18 mouse cellular contexts compared by ENCODE assay signal in the genomic region with DNA sequence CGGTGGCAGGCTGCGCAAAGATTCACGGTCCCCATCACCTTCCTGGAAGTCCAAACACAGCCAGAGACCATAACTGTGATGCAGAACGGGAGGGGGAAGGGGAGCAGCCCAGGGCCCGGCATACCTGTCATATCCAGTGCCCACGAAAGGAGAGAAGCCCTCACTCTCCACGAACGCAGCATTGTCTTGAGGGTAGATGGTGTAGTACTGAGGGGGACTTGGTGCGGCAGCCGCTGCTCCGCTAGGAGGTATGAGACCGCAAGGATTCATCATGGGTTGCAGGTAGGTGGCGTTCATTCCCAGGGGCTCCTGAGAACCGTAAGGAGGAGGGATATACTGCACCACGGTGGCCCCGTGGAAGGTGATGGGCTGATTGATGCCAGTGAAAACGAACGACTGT. TPM values are rescaled to one million over a fixed set of nuclear protein-coding genes. Genes with fewer than 3 reads are reported as not detected.
DNase-seq lines count a peak whose midpoint lies in the region; ATAC-seq and TF ChIP-seq lines count a peak whose summit lies in the region.
"Had no signal": no experiment of that assay in that cellular context is flagged by ENCODE, and none has a peak within 500 bp of the region (broad histone marks: within the 10 kb centered on the region; RNA-seq: fewer than 3 reads in every experiment).

No protein-coding gene starts in this region.

- H3K27ac ChIP-seq in heart, embryonic 12.5 days (ENCODE audit: poor library complexity, severe bottlenecking), result no peak overlapping the region
- H3K27ac ChIP-seq in kidney, postnatal 0 days, result peak overlapping the region; percentile 75
- H3K27ac ChIP-seq: limb, embryonic 12.5 days; liver, embryonic 13.5 days; lung, embryonic 15.5 days; midbrain, embryonic 13.5 days; neural tube, embryonic 12.5 days had no signal

- peak overlapping the region; percentile 58 for H3K4me2 ChIP-seq in heart, embryonic 12.5 days
- peak overlapping the region; percentile 28; the same call in 1 of the 2 replicates for H3K4me2 ChIP-seq in kidney, postnatal 0 days (ENCODE audit: low read length)
- H3K4me2 ChIP-seq: limb, embryonic 12.5 days; liver, embryonic 13.5 days; lung, embryonic 15.5 days; midbrain, embryonic 13.5 days; neural tube, embryonic 12.5 days had no signal

- H3K27me3 ChIP-seq in heart, embryonic 12.5 days (replicated peaks), result no peaks in the 10 kb centered on the region
- peaks cover 20% of the 10 kb centered on the region for H3K27me3 ChIP-seq in E14TG2a.4 (ENCODE audit: insufficient read depth, low read length)
- H3K27me3 ChIP-seq in kidney, postnatal 0 days (ENCODE audit: insufficient read depth, low read length), result no peaks in the 10 kb centered on the region
- H3K27me3 ChIP-seq: liver, embryonic 13.5 days; neural tube, embryonic 12.5 days had no signal

- no peak overlapping the region for H3K9ac ChIP-seq in heart, embryonic 12.5 days
- H3K9ac ChIP-seq in kidney, postnatal 0 days (ENCODE audit: low read depth, low read length), result no peak overlapping the region; the same call in 1 of the 2 replicates
- H3K9ac ChIP-seq: limb, embryonic 12.5 days; liver, embryonic 13.5 days; lung, embryonic 15.5 days; midbrain, embryonic 13.5 days; neural tube, embryonic 12.5 days had no signal

- DNase-seq in heart, adult 9 months (ENCODE audit: low spot score in 2 of 2), result no peak
- peak; percentile 57 for DNase-seq in kidney, adult 18-20 months
- DNase-seq in kidney, postnatal 10 days, result no peak
- no peak for DNase-seq in kidney, postnatal 0 days (ENCODE audit: low spot score)
- no peak for DNase-seq in lung, postnatal 10 days
- DNase-seq in lung, postnatal 4 days, result no peak
- DNase-seq: cerebellum, adult 9-10 months; gastrocnemius, postnatal 10 days; liver, embryonic 13.5 days had no signal

- peaks cover 32% of the 10 kb centered on the region for H3K4me1 ChIP-seq in heart, embryonic 12.5 days (replicated peaks)
- H3K4me1 ChIP-seq in E14TG2a.4 (replicated peaks; ENCODE audit: low read depth, low read length), result peaks cover 5% of the 10 kb centered on the region; the same call in 1 of the 2 replicates
- no peaks in the 10 kb centered on the region for H3K4me1 ChIP-seq in kidney, postnatal 0 days (replicated peaks; ENCODE audit: insufficient read depth, low read length)
- H3K4me1 ChIP-seq: liver, embryonic 13.5 days; lung, embryonic 15.5 days; midbrain, embryonic 13.5 days had no signal

- WGBS in heart, embryonic 12.5 days, result 55% methylated on average over 18 of the region's 18 CpGs
- 61% methylated on average over 18 of the region's 18 CpGs for WGBS in kidney, postnatal 0 days

- ATAC-seq in heart, embryonic 12.5 days (ENCODE audit: insufficient number of reproducible peaks, low FRiP score), result no peak
- no peak for ATAC-seq in kidney, postnatal 0 days (replicated peaks; ENCODE audit: low FRiP score, low read depth)
- ATAC-seq: forebrain, embryonic 14.5 days; hindbrain, embryonic 16.5 days; midbrain, embryonic 13.5 days had no signal

- TF ChIP-seq CTCF in E14TG2a.4 (conservative IDR thresholded peaks at IDR 0.05; ENCODE audit: low read length), result no peak
- TF ChIP-seq CTCF in kidney, postnatal 0 days (IDR thresholded peaks at IDR 0.05; ENCODE audit: low read depth), result 0 out of 2 replicates have a peak, but pooled peaks have one; percentile 9

- H3K4me3 ChIP-seq in heart, embryonic 12.5 days, result peak overlapping the region; percentile 10
- H3K4me3 ChIP-seq in E14TG2a.4 (replicated peaks; ENCODE audit: low read length), result peak overlapping the region; percentile 39
- H3K4me3 ChIP-seq in kidney, postnatal 0 days (replicated peaks; ENCODE audit: low read depth, low read length), result peak overlapping the region; percentile 21
- H3K4me3 ChIP-seq: limb, embryonic 12.5 days; liver, embryonic 13.5 days; lung, embryonic 15.5 days; midbrain, embryonic 13.5 days; neural tube, embryonic 12.5 days had no signal

- H3K36me3 ChIP-seq in heart, embryonic 12.5 days, result no peaks in the 10 kb centered on the region
- no peaks in the 10 kb centered on the region for H3K36me3 ChIP-seq in E14TG2a.4 (ENCODE audit: insufficient read depth, low read length)
- no peaks in the 10 kb centered on the region for H3K36me3 ChIP-seq in kidney, postnatal 0 days (ENCODE audit: insufficient read depth, low read length)
- H3K36me3 ChIP-seq: limb, embryonic 12.5 days; liver, embryonic 13.5 days; lung, embryonic 15.5 days; midbrain, embryonic 13.5 days; neural tube, embryonic 12.5 days had no signal

- H3K9me3 ChIP-seq in heart, embryonic 12.5 days (replicated peaks), result 0 out of 2 replicates have a peak, but pooled peaks cover 6% of the 10 kb centered on the region
- peaks cover 8% of the 10 kb centered on the region for H3K9me3 ChIP-seq in E14TG2a.4 (ENCODE audit: low read length)
- H3K9me3 ChIP-seq in kidney, postnatal 0 days (replicated peaks; ENCODE audit: low read length), result no peaks in the 10 kb centered on the region
- H3K9me3 ChIP-seq: limb, embryonic 12.5 days; liver, embryonic 13.5 days; lung, embryonic 15.5 days; midbrain, embryonic 13.5 days; neural tube, embryonic 12.5 days had no signal

RNA-seq across cellular contexts. Expression of a gene that starts 0.6 kb away (rescaled TPM):
- not detected in 2 replicates for polyA plus RNA-seq in heart, embryonic 12.5 days (2016; fragmentation: Nextera tagmentation; extraction: Ambion mirVana)
- polyA plus RNA-seq in kidney, postnatal 0 days (2015; fragmentation: Nextera tagmentation; extraction: Ambion mirVana), result 102 and 105 TPM in 2 replicates
- polyA plus RNA-seq: embryonic facial prominence, embryonic 11.5 days; forebrain, embryonic 14.5 days; limb, embryonic 12.5 days; liver, embryonic 13.5 days; midbrain, embryonic 13.5 days; neural tube, embryonic 12.5 days had no signal

RNA-seq across cellular contexts. Expression of a gene that starts 58.1 kb away (rescaled TPM):
- 0.93 and 1.4 TPM in 2 replicates for polyA plus RNA-seq in heart, embryonic 12.5 days (2016; fragmentation: Nextera tagmentation; extraction: Ambion mirVana)
- polyA plus RNA-seq in kidney, postnatal 0 days (2015; fragmentation: Nextera tagmentation; extraction: Ambion mirVana), result 21.5 and 24.6 TPM in 2 replicates
- polyA plus RNA-seq: embryonic facial prominence, embryonic 11.5 days; forebrain, embryonic 14.5 days; liver, embryonic 13.5 days; midbrain, embryonic 13.5 days; neural tube, embryonic 12.5 days had no signal

Comparison
In these comparisons a context has a peak if more than half of its experiments do, and no peak if none do; other contexts are left out.
1. RNA of a gene that starts 0.6 kb away (polyA plus RNA-seq): 102 to 105 TPM in kidney, postnatal 0 days; not detected in heart, embryonic 12.5 days; every median in the first group is over 10 times any median in the second.
2. Peak in every context shown above with its lines, with median percentiles within 50 percentile points of each other: H3K4me3 ChIP-seq.